Mouse (Mus musculus) T-cell, adult 2 months (primary cell): Measurements from ENCODE around the gene Fa2h.

Source experiments
- DNase-seq: peaks from one replicate; pipeline ENCODE4 v3.0.0; 2022; ENCODE audit warnings: low spot score

Gene Fa2h

GRCm38 (mm10) chr8:111299821-111300568 is 93.6 kb downstream of the Fa2h start, which contains the start of gene Rfwd3:
Gene Rfwd3 (minus strand): TSS chr8:111300222.
- peak; percentile 95 for DNase-seq

DNA sequence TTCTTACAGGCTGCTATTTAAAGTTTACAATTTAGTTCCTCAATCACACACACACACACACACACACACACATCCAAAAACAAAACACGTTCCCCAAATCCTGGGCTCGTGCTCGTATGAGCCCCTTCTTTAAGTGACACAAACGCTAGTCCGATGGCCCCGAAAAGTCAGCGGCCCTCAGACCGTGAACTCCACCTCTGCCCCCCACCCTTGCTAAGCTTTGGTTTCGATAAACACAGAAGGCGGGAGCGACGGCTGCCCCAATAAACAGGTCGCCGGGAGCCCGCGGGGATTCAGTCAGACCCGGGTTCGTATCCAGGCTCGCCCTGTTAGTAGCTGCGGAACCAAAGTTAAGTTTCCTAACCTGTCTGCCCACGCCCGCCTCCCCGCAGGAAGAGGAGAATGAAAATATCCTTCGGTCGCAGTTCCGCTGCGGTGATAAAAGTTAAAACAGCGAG is 94.2 kb downstream of the Fa2h start:
- DNase-seq, result peak; percentile 66

GRCm38 (mm10) chr8:111298011-111298410 is 95.6 kb downstream of the Fa2h start:
- DNase-seq, result no peak
